Mouse (Mus musculus) liver, embryonic 14.5 days (tissue): Measurements from ENCODE around the gene Cstb.

Experiments used
- CTCF ChIP-seq: IDR thresholded peaks from 2 replicates; pipeline ENCODE4 v1.5.1; 2016; ENCODE audit warnings: antibody characterized with exemption, low read depth, control low read depth
- EP300 ChIP-seq: IDR thresholded peaks from 2 replicates; pipeline ENCODE4 v1.6.1; 2016; ENCODE audit warnings: antibody characterized with exemption, low read depth

GRCm38 (mm10) chr10:78378516-78378915 lies 47.0 kb upstream of the Cstb start:
- peak; percentile 60 for TF ChIP-seq CTCF
- TF ChIP-seq EP300, result no peak
